Mouse (Mus musculus) lung, adult 2 months (tissue): ENCODE results near the gene D16Ertd472e.

Experiments
- CTCF ChIP-seq: fragments of 200-500 bp; IDR thresholded peaks from 2 replicates; pipeline ENCODE4 v1.5.1; 2011; ENCODE audit warnings: mild to moderate bottlenecking, low read length, control low read depth; ENCODE audit not compliant: insufficient read depth
- POLR2A ChIP-seq: fragments of 200-500 bp; IDR thresholded peaks from 2 replicates; pipeline ENCODE4 v1.6.1; 2011; ENCODE audit warnings: low read depth, mild to moderate bottlenecking, control low read depth, low read length, borderline replicate concordance; ENCODE audit errors: extremely low read depth

GRCm38 (mm10) chr16:78583968-78584367 is 7.5 kb upstream of the D16Ertd472e start:
- TF ChIP-seq CTCF (no peak), POLR2A (no peak)
